Mouse (Mus musculus): ENCODE results near the gene Trit1. TPM values are rescaled to one million over a fixed set of nuclear protein-coding genes. Genes with fewer than 3 reads are reported as not detected.

The Trit1 gene
- polyA plus RNA-seq (2015; fragmentation: Nextera tagmentation; extraction: Ambion mirVana): 17.7 and 19.5 TPM in 2 replicates

DNA sequence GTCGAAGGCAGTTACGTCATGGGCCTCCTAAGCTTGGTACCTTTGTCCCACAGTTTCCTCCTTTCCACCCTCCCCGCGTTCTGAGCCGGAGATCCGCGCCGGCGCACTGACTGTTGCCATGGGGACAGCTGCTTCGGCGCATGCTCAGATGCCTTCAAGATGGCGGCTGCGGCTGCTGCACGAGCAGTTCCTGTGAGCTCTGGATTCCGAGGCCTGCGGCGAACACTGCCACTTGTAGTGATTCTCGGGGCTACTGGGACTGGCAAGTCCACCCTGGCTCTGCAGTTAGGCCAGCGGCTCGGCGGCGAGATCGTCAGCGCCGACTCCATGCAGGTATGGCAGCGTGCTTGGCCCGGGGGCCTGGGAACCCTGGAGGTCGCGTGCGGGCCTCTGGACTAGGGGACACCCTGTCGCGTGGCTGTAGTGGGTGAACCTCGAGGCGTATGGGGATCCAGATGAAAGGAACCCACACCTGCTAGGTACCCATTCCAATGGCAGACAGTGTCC, at the start of gene Trit1:
TSS of gene Trit1 (plus strand) at position 147 of the 507 bp plus-strand sequence.

DNA sequence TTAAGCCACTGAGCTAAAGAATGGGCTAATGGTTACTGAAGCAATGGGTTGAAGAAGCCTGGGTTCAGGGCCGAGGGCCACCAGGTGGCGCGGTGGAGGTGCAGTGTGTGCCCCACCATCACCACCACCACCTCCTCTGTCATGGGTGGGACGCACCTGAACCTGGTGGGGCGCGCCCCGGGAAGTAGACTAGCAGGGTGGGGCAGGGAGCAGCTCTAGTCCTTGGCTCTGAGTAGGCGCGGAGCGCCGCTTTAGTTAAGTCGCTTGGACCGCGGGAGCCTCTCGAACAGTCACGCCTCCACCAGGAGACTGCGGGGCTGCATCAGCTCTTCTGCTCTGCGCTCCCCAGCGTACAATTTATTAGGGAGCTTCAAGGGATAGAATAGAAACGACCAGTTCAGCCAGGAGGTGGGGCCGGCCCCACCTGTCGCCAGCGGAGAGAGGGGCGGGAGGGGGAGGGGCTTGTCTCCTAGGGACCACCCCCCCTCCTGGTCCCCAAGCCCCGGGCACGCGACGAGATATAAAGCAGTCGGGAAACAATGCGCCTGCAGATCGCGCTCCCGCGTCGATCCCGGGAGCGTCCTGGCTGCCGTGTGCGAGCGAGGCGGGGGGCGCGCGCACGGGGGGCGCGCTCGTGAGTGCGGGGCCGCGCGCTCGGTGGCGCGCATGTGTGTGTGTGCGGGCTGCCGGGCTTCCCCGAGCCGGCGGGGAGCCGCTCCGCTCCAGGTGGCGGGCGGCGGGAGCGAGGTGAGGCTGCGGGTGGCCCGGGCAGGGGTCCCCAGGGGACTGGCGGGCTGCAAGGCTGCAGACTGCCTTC, 20.8 kb upstream of the Trit1 start, which contains the start of gene Mycl:
TSS of gene Mycl (plus strand) at position 249 of the 817 bp plus-strand sequence.

Other genes starting within 250 kb of the Trit1 start
- 91.3 and 98.1 TPM in 2 replicates for gene Ppt1, start 180.4 kb upstream of the Trit1 start, polyA plus RNA-seq (2015; fragmentation: Nextera tagmentation; extraction: Ambion mirVana)
- 55.8 and 60.4 TPM in 2 replicates for gene Cap1, start 130.5 kb upstream of the Trit1 start, polyA plus RNA-seq (2015; fragmentation: Nextera tagmentation; extraction: Ambion mirVana)
- 32.7 and 37.5 TPM in 2 replicates for gene Mfsd2a, start 55.4 kb upstream of the Trit1 start, polyA plus RNA-seq (2015; fragmentation: Nextera tagmentation; extraction: Ambion mirVana)
- 27.1 and 28.1 TPM in 2 replicates for gene Mycl, start 20.9 kb upstream of the Trit1 start, polyA plus RNA-seq (2015; fragmentation: Nextera tagmentation; extraction: Ambion mirVana)
- gene Bmp8b, start 88.6 kb downstream of the Trit1 start, polyA plus RNA-seq (2015; fragmentation: Nextera tagmentation; extraction: Ambion mirVana): 0.43 and 0.48 TPM in 2 replicates
- gene Oxct2b, start 99.7 kb downstream of the Trit1 start, polyA plus RNA-seq (2015; fragmentation: Nextera tagmentation; extraction: Ambion mirVana): 1.0 and 1.2 TPM in 2 replicates
- 39.8 and 41.7 TPM in 2 replicates for gene Ppie, start 123.4 kb downstream of the Trit1 start, polyA plus RNA-seq (2015; fragmentation: Nextera tagmentation; extraction: Ambion mirVana)
- 62.2 and 66.7 TPM in 2 replicates for gene Hpcal4, start 166.6 kb downstream of the Trit1 start, polyA plus RNA-seq (2015; fragmentation: Nextera tagmentation; extraction: Ambion mirVana)
- gene Nt5c1a, start 184.9 kb downstream of the Trit1 start, polyA plus RNA-seq (2015; fragmentation: Nextera tagmentation; extraction: Ambion mirVana): 0.43 and 0.62 TPM in 2 replicates
- gene Heyl, start 217.0 kb downstream of the Trit1 start, polyA plus RNA-seq (2015; fragmentation: Nextera tagmentation; extraction: Ambion mirVana): 4.1 and 4.3 TPM in 2 replicates
- 20.4 and 22.7 TPM in 2 replicates for gene Pabpc4, start 245.8 kb downstream of the Trit1 start, polyA plus RNA-seq (2015; fragmentation: Nextera tagmentation; extraction: Ambion mirVana)